Mouse (Mus musculus): ENCODE data around the gene Ttc22. TPM values are rescaled to one million over a fixed set of nuclear protein-coding genes. Genes with fewer than 3 reads are reported as not detected.

The Ttc22 gene
- polyA plus RNA-seq, 1 experiment from 2014 or later = 3.4 TPM

GRCm38 (mm10) chr4:106678442-106679118, 56.3 kb downstream of the Ttc22 start, which contains the start of gene Ttc4:
Ttc4 (minus strand) TSS chr4:106678944.
- peak; percentile 97 for ATAC-seq (replicated peaks)
- Histone ChIP-seq H3K27me3 (replicated peaks) (no peaks in the 10 kb centered on the region), H3K4me1 (peaks cover 10% of the 10 kb centered on the region), H3K4me3 (peak within 1 kb of the TSS; percentile 76), H3K4me2 (peak within 1 kb of the TSS; percentile 67), H3K9me3 (no peaks in the 10 kb centered on the region), H3K9ac (peak within 1 kb of the TSS; percentile 65), H3K36me3 (replicated peaks) (peaks cover 16% of the 10 kb centered on the region; the same call in 1 of the 2 replicates), H3K27ac (0 out of 2 replicates have a peak within 1 kb of the TSS, but pooled peaks have one; percentile 31)
- whole genome bisulfite sequencing = under 1% methylated on average over 43 of the region's 43 CpGs

DNA sequence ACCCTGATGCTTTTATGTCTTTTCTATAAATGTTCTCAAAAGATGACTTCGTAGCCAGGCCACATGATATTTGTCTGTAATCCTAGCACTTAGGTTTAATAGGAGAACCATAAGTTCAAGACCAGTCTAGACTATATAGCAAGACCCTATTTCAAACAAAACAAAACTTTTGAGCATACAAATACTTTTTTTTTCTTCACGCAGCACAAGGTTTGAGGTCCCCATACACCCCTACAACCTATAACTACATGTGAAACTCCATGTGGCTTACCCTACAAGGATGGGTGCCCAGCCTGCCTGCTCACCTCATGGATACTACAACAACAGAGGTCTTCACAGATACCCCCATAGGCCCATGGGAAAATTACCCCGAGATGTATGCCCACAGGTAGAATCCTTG, 56.9 kb downstream of the Ttc22 start:
- Histone ChIP-seq H3K27me3 (replicated peaks) (no peaks in the 10 kb centered on the region), H3K9me3 (no peaks in the 10 kb centered on the region), H3K4me2 (peak overlapping the region; percentile 67), H3K4me1 (peaks cover 10% of the 10 kb centered on the region), H3K36me3 (replicated peaks) (peaks cover 14% of the 10 kb centered on the region; the same call in 1 of the 2 replicates), H3K27ac (0 out of 2 replicates have a peak overlapping the region, but pooled peaks have one; percentile 6), H3K4me3 (peak overlapping the region; percentile 76), H3K9ac (0 out of 2 replicates have a peak overlapping the region, but pooled peaks have one; percentile 65)
- 51% methylated on average over 3 of the region's 3 CpGs for WGBS
- ATAC-seq (replicated peaks) = peak; percentile 44

DNA sequence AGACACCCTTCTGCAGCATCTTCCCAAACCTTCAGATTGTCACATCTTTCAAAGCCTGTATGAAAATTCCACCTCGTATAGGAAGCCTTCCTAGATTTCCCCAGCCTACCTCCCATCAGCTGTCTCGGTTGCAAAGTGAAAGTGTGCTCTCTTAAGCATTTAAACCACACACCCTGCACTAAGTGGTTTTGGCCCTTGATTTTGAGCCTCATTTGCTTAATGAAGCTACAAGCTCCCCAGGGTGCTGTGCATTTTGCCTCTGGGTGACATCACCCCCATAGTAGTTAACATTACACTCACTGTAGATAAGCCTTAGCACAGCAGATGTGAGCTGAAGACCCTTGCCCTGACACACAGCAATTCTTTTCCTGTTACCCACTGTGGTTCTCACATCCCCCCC, 58.7 kb downstream of the Ttc22 start:
- H3K27ac ChIP-seq = no peak overlapping the region
- H3K36me3 ChIP-seq (replicated peaks) = peaks cover 5% of the 10 kb centered on the region; the same call in 1 of the 2 replicates
- WGBS = 67% methylated on average over 2 of the region's 2 CpGs
- H3K9ac ChIP-seq = no peak overlapping the region
- ATAC-seq (replicated peaks) = no peak
- H3K9me3 ChIP-seq = no peaks in the 10 kb centered on the region
- H3K27me3 ChIP-seq (replicated peaks) = no peaks in the 10 kb centered on the region
- peaks cover 10% of the 10 kb centered on the region for H3K4me1 ChIP-seq
- no peak overlapping the region for H3K4me3 ChIP-seq
- H3K4me2 ChIP-seq = no peak overlapping the region

GRCm38 (mm10) chr4:106688636-106689296, 66.5 kb downstream of the Ttc22 start:
- no peak for ATAC-seq (replicated peaks)
- Histone ChIP-seq H3K27me3 (replicated peaks) (0 out of 2 replicates have a peak, but pooled peaks cover 6% of the 10 kb centered on the region), H3K9me3 (no peaks in the 10 kb centered on the region), H3K36me3 (replicated peaks) (no peaks in the 10 kb centered on the region), H3K4me2 (no peak overlapping the region), H3K27ac (no peak overlapping the region), H3K4me3 (no peak overlapping the region), H3K4me1 (no peaks in the 10 kb centered on the region), H3K9ac (no peak overlapping the region)
- WGBS = 53% methylated on average over 3 of the region's 3 CpGs

Other genes starting within 250 kb of the Ttc22 start
- 2.4 and 3.6 TPM in 2 replicates for gene Pcsk9, start 158.1 kb upstream of the Ttc22 start, polyA plus RNA-seq (2015; fragmentation: Nextera tagmentation; extraction: Ambion mirVana)
- gene Bsnd, start 130.1 kb upstream of the Ttc22 start, polyA plus RNA-seq (2015; fragmentation: Nextera tagmentation; extraction: Ambion mirVana) = not detected in 2 replicates
- 6.0 and 6.2 TPM in 2 replicates for gene Dhcr24, start 61.4 kb upstream of the Ttc22 start, polyA plus RNA-seq (2015; fragmentation: Nextera tagmentation; extraction: Ambion mirVana)
- not detected in 2 replicates for gene Lexm, start 5.2 kb upstream of the Ttc22 start, polyA plus RNA-seq (2015; fragmentation: Nextera tagmentation; extraction: Ambion mirVana)
- gene Pars2, start 28.6 kb downstream of the Ttc22 start, polyA plus RNA-seq (2015; fragmentation: Nextera tagmentation; extraction: Ambion mirVana) = 9.7 and 10.4 TPM in 2 replicates
- 158 TPM in 2 replicates for gene Ttc4, start 56.5 kb downstream of the Ttc22 start, polyA plus RNA-seq (2015; fragmentation: Nextera tagmentation; extraction: Ambion mirVana)
- 0.68 and 0.84 TPM in 2 replicates for gene Mroh7, start 108.5 kb downstream of the Ttc22 start, polyA plus RNA-seq (2015; fragmentation: Nextera tagmentation; extraction: Ambion mirVana)
- not detected in 2 replicates for gene Fam151a, start 111.5 kb downstream of the Ttc22 start, polyA plus RNA-seq (2015; fragmentation: Nextera tagmentation; extraction: Ambion mirVana)
- gene Acot11, start 182.6 kb downstream of the Ttc22 start, polyA plus RNA-seq (2015; fragmentation: Nextera tagmentation; extraction: Ambion mirVana) = 2.2 TPM in 2 replicates